Mouse (Mus musculus) cerebellum, adult 11-12 months (tissue): ENCODE results near the gene Abt1.
A peak's percentile ranks its signal among the peaks of the same experiment; 100 is the strongest.

Experiments used
- DNase-seq: peaks from one replicate; pipeline ENCODE4 v3.0.0; 2022

Gene Abt1

DNA sequence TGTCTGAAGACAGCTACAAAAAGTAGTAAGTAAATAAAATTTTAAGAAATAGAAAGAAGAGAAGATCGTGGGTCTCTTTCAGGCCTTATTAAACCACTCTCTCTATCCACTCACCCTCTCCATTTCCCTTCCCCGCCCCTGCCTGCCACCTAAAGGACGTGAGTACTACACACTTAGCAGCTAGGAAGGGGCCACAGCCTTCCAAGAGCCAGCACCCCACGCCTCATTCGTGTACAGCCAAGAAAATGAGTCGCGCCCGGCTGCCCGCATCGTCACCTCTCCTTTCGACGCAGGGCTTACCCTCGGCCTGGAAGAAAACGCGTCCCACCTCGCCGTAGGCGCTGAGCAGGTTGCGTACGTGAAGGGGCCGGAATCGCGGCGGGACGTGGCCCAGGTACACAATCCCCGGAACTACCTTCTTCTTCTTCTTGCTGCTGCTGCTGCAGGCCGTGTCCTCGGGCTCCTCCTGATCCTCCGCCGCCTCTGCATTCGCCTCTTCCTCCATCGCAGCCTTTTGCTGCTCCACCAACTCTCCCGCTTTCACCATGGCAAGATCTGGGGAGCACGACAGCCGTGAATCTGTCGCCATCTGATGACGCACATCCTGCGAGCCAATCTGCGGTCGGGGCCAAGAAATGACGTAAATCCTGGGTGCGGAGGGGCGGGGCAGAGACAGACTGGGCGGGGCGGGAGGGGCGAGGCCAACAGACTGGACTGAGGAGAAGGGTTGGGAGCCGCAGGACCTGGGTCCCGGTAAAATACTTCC lies at the start of gene Abt1:
Gene Abt1 (minus strand): TSS at position 581 of the 766 bp plus-strand sequence.
- DNase-seq, result peak; percentile 88

DNA sequence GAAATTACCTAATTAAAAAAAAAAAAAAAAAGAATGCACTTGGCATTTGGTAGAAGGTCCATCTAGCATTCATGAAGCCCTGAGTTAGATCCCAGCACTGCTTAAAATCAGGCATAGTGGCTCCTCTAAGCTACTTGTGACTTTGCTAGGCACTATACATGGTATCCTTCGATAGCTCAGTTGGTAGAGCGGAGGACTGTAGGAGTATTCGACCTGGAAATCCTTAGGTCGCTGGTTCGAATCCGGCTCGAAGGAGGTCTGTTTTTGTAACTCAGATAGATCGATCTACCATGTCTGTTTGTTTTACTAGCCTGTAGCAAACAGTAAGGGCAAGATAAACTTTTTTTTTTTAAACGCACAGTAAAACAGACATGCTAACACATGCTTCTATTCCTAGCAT lies 43.2 kb upstream of the Abt1 start:
- DNase-seq, result peak; percentile 37

DNA sequence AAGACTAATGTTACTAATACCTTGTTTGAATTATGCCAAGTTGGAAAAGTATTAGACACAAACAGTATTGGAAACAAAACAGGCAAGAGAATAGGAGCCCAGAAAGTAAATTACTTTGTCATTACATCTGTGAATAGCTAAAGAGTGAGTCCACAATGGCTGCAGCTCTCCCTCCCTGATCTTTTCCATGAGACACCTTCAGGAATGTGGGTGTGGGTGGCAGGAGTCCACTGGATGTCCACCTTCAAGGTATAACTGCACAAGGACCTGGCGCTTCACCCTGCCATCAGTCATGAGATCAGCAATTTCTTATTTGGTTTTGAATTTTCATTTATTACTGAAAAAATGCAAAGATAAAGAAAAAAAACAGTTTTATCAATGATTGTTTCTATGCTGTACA lies 42.6 kb upstream of the Abt1 start:
- DNase-seq, result no peak

DNA sequence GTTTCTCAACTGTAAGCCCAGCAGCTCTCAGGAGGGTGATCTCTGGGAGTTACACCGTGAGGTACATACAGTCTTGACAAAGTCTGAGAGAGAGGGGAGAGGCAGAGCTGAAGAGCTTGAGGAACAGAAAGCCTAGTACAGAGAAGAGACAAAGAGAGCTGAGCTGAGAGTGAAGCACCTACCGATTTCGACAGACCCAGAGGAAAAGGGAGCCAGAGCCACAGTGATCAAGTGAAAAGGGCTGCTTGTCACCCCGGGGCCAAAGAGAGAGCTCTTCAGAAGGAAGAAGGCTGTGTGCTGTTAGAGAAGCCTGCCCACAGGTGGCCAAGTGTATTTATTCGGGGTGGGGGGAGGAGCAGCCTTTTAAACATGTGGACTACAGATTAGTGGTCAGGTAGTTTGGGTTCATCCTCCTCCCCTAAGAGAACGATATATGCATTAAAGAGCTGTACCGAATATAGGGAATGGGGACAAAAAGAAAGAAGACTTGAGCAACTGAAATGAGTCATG lies 42.0 kb upstream of the Abt1 start, which contains the start of gene Btn1a1:
Gene Btn1a1 (minus strand): TSS at position 302 of the 510 bp plus-strand sequence.
- no peak for DNase-seq

DNA sequence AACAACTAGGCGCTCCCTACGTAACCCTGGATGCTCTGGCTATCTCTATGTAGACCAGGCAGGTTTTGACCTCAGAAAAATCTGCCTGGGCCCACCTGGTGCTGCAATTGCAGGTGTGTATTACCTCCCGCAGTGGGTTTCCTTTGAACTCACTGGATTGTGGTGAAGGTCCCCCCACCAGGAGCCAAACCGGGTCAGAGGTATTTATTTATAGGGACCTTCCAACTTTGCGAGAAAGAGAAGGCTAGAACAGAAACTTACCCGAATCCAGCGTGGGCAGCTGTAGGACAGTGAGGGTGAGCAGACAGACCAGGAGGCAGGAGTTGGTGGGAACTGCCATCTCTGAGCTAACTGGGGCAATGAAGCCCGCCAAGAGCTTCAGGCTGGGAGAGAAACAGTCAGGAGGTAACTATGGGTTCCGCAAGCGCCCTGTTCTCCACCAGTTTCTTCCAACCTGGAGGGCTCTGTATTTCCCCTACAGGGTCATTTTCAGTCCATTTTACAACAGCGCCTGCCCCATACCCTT lies 41.2 kb upstream of the Abt1 start:
- no peak for DNase-seq

DNA sequence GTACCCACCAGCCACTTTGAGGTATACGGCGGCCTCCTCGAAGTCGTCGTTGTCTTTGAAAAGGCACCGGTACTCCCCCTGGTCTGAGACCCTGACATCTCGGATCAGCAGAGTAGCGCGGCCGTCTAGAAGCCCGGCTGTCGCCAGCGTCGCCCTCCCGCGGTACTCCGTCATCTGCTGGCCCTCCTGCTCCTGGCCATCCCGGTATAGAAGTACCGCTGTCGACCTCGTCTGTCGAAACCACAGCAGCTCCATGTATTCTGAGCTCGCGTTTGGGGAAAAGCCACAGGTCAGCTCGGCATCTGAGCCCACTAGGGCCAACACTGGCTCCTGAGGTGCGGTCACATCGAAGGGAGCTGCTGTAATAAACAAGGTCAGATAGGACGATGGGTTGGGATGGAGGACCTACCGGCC lies 40.6 kb upstream of the Abt1 start:
- peak; percentile 46 for DNase-seq

DNA sequence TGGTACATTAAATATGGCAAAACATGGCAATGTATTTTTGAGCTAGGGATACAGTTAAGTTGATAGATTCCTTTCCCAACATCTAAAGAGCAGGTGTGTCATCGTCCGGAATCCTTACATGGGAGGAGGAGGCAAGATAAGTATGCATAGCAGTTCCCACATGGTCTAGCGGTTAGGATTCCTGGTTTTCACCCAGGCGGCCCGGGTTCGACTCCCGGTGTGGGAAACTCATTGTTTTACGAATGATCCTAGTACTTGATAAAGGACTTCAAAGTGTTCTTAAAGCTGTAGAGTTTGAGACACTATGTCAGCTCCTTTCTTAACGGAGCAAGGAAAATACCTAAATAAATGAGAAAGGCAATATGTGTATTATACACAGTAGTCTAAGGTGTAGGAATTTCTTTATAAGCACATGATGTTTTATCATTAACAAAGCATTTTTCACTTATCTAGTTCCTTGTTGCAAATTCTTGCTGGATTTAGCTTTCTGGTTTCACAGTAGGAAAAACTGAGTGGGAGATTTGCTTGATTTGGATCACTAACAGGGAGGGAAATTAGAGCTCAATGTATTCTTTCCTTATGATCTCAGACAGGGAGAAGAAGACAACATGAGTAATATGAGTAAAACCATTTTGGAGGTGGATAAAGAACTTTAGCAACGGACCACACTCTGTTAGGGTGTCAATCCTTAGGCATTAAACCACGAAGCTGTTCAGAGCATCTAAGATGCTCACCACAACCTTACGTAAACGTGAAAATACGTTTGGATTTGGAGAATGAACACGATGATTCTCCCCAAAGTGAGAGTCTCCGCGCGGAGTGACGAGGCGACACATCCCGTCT lies 39.9 kb upstream of the Abt1 start:
- DNase-seq, result peak; percentile 82

DNA sequence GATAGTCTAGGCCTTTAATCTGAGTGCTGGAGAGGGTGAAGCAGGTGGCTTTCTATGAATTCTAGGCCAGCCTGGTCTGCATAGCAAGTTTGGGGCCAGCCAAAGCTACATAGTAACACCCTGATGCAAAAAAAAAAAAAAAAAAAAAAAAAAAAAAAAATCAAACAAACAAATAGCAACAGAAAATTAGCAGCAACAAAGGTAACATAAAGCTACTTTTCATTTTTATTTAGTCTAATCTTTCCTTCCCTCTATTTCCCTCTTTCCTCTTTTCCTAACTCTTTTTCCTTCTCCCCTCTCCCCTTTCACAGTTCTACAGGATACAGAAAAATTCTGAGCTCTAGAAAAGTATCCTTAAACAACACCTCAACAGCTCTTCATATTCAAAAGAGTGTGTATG lies 39.0 kb upstream of the Abt1 start:
- no peak for DNase-seq

DNA sequence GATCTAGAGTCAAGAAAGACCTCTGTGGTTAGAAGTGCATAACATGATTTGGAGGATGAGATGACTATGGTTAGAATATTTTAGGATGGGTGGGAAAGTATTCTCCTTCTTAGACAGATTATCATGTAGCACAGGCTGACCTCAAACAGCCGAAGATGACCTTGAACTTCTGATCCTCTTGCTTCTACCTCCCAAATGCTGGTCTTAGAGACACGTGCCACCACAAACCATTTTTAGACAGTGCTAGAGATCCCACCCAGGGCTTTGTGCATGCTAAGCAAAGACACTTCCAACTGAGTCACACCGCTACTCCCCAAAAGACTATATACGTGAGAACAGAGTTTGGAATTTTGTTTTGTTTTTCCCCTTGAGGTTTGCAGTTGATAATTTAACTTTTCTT lies 38.4 kb upstream of the Abt1 start:
- DNase-seq, result no peak

DNA sequence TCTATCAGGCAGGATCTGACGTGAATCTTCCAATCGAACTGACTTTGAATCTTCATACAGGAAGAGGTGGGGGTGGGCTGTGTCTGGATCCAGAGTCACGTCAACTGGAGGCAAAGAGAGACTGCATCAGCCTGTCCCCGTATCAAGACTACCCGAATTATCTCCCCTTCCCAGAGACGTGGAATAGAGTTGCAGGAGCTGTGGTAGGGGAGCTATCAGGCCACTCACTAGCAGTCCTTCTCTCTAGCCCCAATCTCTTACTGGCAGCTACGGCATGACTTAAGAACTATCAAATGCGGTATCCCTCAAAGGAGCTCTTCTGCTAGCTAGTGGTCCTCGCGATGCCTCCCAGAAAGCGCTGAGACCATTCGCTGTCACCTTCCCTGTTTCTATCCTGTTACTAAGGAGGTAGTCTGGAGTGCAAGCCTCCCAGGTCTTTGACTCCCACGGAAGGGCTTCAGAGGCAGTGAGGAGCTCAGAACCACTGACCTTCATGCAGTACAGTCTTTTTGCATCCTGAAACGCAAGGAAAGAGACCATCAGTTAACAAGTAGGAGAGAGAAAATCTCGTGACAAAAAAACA lies 35.7 kb upstream of the Abt1 start:
- no peak for DNase-seq

DNA sequence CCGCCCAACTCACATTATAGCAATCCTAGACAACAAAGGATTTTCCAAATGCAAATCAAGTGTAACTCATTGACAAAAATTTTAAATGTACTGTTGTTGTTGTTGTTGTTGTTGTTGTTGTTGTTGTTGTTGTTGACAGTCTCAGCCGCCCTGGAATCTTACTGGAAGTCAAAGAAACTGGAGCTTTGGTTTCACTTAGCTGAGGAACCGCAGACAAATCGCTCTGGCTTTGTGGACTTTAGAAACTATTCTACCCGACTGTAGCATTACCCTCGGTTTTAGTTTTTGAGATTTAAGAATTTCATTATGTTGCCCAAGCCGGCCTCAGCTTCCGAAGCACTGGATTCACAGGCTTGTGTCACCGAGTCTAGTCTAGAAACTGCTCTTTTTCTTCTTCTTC lies 30.3 kb upstream of the Abt1 start:
- DNase-seq, result no peak

DNA sequence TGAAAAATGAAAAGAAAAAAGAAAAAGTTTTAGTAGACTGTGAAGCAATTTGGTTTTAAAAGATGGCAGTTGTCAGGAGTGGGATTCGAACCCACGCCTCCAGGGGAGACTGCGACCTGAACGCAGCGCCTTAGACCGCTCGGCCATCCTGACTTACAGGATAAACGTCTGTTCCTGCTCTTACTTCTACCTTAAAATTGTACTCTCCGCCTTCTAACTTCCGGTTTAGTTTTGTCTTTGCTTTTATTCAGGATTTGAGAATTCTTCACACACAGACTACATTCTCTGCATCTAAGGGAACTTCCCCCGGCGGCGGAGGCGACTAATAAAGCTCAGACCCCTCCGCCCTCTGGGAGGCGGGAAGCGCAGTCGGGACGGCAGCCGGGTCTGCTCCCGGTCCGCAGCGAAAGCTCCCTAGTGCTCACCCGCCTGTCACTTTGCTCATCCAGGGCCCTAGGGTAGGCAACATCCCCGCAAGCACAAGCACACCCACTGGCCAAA lies 29.7 kb upstream of the Abt1 start:
- peak; percentile 70 for DNase-seq

DNA sequence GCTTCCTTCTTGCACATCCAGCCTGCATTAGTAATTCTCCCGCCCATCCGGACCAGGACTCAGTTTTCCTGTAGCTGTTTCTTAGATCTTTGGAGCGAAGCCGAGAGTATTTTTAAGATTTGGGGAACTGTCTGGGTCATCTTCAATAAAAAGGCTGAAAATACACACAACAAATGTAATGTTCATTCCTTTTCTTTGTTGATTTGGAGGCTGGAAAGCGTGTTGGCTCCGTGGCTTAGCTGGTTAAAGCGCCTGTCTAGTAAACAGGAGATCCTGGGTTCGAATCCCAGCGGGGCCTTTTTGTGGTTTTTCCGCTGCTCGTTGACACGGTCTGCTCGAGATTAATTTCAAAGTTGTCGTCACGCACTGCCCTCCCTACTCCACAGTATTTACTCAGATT lies 26.7 kb upstream of the Abt1 start:
- peak; percentile 82 for DNase-seq

DNA sequence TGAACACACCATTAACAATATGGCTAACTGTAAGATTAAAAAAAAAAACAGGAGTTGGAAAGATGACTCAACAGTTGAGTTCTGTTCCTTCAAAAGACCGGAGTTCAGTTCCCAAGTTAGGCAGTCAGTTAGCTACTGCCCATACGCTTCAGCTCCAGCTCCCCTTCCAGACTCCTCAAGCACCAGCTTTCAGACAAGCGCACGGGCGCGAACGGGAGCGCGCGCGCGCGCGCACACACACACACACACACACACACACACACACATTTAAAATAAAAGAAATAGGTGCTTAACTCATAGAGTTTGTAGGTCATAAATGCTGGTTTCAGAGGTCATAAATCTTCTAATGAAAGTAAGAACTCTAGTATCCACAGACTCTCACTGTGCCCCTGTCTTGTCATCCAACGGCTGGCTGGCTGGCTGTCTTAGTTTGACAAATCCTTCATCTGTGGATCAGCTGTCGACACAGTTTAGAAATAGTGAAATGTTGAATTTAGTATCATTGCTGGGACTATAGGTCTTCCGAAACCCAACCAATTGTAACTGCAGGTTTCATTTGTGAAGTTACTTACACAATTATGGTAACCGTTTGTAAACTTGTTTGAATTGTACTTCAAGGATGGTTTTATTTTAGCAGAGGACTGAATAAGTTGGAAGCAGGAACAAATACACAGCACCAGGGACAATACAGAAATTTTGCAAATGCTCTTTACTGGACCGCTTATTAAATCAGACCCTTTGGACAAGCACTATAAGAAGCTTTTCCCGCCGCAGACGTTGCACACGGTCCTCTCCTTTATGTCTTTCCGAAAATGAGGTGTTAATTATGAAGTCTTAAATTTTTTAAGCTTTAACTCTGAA lies 25.8 kb upstream of the Abt1 start:
- DNase-seq, result peak; percentile 67

DNA sequence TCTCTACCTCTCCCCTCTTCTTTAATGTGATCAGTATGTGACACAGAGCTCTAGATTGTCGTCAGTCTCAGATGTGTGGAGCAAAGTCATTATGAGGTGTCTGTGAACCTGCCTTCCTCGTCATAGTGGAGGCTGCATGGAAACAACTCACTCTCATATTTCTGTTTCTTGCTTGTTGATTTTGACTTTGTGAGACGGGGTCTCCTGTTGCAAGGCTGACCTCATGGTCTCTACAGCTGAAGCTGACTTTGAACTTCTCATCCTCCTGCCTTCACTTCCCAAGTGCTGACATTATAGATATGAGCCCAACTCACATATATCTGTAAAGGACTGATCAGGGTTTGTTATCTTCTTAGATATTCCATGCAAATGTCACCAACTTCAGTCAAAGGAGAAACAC lies 25.1 kb upstream of the Abt1 start:
- DNase-seq, result no peak

DNA sequence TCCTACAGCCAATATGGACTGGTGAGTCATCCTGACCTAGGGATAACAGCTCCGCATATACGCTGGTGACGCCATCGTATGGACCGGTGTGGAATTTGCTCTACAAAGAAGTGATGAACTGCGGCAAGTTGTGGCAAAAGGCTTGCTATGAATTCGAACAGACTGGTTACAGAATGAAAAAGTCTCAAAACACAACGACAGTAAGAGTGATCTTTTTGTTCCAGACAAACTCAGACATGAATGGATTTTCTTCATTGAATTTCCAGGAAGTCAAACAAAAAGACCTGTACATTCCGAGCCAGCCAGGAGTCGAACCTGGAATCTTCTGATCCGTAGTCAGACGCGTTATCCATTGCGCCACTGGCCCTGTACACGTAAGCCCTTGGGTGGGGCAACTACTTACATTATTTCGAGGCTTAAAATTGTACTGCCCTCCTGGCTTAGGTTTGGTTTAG lies 22.9 kb upstream of the Abt1 start:
- peak; percentile 85 for DNase-seq

DNA sequence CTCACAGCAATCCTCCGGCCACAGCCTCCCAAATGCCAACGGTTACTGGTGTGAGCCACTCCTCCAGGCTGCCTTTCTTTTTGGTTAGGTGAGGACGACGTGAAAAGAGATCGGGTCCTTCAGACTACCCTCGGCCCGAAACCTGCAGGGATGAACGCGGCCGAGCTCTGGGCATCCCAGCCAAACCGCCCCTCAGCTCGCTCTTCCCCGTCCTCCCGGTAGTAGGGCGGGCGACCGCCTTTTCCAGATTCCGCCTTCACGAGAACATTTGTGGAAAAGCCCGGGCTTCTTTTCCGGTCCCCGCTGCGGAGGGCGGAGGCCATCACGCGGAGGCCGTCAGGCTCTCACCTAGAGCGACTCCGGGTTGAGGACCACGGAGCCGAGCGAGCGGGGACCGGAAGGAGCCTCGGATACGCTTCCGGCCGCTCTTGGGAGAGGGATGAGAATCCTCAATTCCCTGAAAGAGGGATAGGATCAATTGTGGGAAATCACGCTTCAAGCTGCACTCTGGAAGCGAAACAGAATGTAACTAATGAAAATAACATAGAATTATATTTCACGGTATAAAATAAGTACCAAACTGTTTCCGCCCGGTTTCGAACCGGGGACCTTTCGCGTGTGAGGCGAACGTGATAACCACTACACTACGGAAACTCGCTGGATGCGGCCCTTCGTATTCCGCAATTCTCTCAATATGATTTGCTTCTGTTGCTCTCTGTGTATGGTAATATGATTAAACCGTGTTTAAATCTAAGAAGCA lies 22.1 kb upstream of the Abt1 start:
- DNase-seq, result peak; percentile 89

DNA sequence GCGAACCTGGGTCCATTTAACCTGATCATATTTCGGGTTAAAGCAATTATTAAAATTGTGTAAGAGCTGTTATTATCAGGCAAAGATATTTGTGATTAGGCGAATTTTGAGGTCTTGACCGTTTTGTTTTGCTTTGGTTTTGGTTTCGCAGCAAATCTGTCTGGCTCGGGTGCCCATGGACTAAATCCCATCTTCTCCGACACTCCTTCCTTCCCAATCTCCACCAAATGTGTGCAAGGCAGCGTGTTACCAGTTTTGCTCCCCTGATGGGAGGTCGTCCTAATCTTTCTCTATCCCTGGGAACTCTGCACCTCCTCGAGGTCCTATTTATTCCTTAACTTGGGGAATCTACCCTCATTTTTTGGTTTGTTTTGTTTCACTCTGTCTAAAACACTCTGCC lies 21.5 kb upstream of the Abt1 start:
- no peak for DNase-seq

DNA sequence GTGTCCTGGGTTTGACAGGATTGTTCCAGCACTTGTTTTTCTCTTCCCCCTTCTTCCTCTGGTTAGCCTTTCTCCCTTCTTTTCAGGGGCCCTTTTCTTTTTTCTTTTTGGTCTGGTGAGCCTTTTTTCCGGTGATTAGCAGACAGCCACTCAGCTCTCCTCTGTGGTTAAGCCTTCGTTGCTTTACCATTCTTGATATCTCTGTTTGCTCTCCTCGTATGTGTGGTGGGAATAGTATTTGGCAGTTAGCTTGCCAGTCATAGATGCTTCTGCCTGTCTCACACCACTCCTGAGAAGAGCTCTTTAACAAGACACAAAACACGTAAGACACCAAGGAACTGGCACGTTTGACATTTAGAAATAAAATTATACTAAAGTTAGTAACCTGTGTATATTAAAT lies 20.8 kb upstream of the Abt1 start:
- DNase-seq, result no peak

DNA sequence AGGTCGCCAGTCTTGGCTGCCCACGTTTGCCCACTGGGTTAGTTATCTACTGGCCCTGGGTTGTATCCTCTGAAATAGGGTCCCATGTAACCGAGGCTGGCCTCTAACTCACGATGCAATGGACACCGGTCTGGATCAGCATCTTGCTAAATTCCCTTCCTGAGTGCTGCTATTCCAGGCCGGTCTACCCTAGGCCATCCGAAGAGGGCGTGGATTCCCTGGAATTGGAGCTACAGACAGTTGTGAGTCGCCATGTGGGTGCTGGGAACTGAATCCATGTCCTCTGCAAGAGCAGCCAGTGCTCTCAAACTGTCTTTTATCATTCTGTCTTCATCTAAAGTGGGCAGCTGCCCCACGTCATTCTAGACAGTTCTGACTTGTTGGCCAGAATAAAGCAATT lies 16.2 kb upstream of the Abt1 start:
- no peak for DNase-seq

DNA sequence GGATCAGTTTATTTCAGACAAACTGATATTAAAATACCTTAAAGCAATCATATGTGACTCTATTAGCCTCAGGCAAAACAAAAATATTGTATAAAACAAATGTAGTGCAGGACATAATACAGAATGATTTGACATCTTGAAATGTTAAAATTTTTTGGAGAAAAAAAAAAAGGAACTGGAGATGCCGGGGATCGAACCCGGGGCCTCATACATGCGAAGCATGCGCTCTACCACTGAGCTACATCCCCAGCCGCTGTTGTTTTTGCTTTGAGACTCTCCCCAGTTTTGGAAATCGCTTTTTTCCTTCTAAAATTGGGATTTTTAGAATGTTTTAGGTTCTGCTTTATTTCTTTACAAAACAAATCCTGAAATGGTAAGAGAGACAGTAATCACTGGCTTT lies 14.9 kb upstream of the Abt1 start:
- DNase-seq, result peak; percentile 56
